Mouse (Mus musculus): ENCODE data around the gene Lnx2. TPM values are rescaled to one million over a fixed set of nuclear protein-coding genes. Genes with fewer than 3 reads are reported as not detected.

Lnx2 gene
- 14.0 and 14.3 TPM in 2 replicates for polyA plus RNA-seq (2016; fragmentation: Nextera tagmentation; extraction: Ambion mirVana)

GRCm38 (mm10) chr5:147076026-147076798 is at the start of gene Lnx2:
Lnx2 (minus strand) TSS chr5:147076586.
- no peaks in the 10 kb centered on the region for H3K27me3 ChIP-seq (replicated peaks)
- WGBS = under 1% methylated on average over 65 of the region's 65 CpGs

GRCm38 (mm10) chr5:147125542-147126185 is 49.3 kb upstream of the Lnx2 start:
- Histone ChIP-seq H3K4me3 (no peak overlapping the region), H3K36me3 (no peaks in the 10 kb centered on the region), H3K27ac (ENCODE audit: poor library complexity, severe bottlenecking) (no peak overlapping the region), H3K9me3 (replicated peaks) (peaks cover 7% of the 10 kb centered on the region), H3K9ac (no peak overlapping the region), H3K27me3 (replicated peaks) (no peaks in the 10 kb centered on the region), H3K4me1 (replicated peaks) (no peaks in the 10 kb centered on the region), H3K4me2 (no peak overlapping the region)
- no peak for ATAC-seq (ENCODE audit: insufficient number of reproducible peaks, low FRiP score)
- 79% methylated on average over 13 of the region's 13 CpGs for WGBS

More at GRCm38 (mm10) chr5:147076026-147076798, at the start of gene Lnx2:
- no peaks in the 10 kb centered on the region for H3K9me3 ChIP-seq (replicated peaks)
- peak within 1 kb of the TSS; percentile 78 for H3K4me2 ChIP-seq
- ATAC-seq (ENCODE audit: insufficient number of reproducible peaks, low FRiP score) = peak; percentile 98
- H3K27ac ChIP-seq (ENCODE audit: poor library complexity, severe bottlenecking) = peak within 1 kb of the TSS; percentile 97
- H3K4me1 ChIP-seq (replicated peaks) = peaks cover 48% of the 10 kb centered on the region
- H3K36me3 ChIP-seq = peaks cover 10% of the 10 kb centered on the region; the same call in 1 of the 2 replicates
- H3K9ac ChIP-seq = peak within 1 kb of the TSS; percentile 89
- H3K4me3 ChIP-seq = peak within 1 kb of the TSS; percentile 97

- Histone ChIP-seq H3K4me3 (no peak overlapping the region), H3K9ac (no peak overlapping the region), H3K36me3 (no peaks in the 10 kb centered on the region), H3K27ac (ENCODE audit: poor library complexity, severe bottlenecking) (no peak overlapping the region), H3K4me1 (replicated peaks) (no peaks in the 10 kb centered on the region), H3K4me2 (no peak overlapping the region), H3K9me3 (replicated peaks) (peaks cover 7% of the 10 kb centered on the region), H3K27me3 (replicated peaks) (no peaks in the 10 kb centered on the region)
- 73% methylated on average over 9 of the region's 9 CpGs for WGBS
- no peak for ATAC-seq (ENCODE audit: insufficient number of reproducible peaks, low FRiP score)
Observed at GRCm38 (mm10) chr5:147124794-147125193, 48.4 kb upstream of the Lnx2 start.

GRCm38 (mm10) chr5:147121146-147121545 is 44.8 kb upstream of the Lnx2 start:
- Histone ChIP-seq H3K27me3 (replicated peaks) (no peaks in the 10 kb centered on the region), H3K9ac (no peak overlapping the region), H3K9me3 (replicated peaks) (peaks cover 5% of the 10 kb centered on the region), H3K4me3 (no peak overlapping the region), H3K27ac (ENCODE audit: poor library complexity, severe bottlenecking) (no peak overlapping the region), H3K36me3 (no peaks in the 10 kb centered on the region), H3K4me2 (no peak overlapping the region), H3K4me1 (replicated peaks) (no peaks in the 10 kb centered on the region)
- WGBS = 89% methylated on average over 4 of the region's 4 CpGs
- no peak for ATAC-seq (ENCODE audit: insufficient number of reproducible peaks, low FRiP score)

- no peak overlapping the region for H3K27ac ChIP-seq (ENCODE audit: poor library complexity, severe bottlenecking)
- 34% methylated on average over 6 of the region's 6 CpGs for WGBS
- H3K9me3 ChIP-seq (replicated peaks) = peaks cover 10% of the 10 kb centered on the region
- no peak for ATAC-seq (ENCODE audit: insufficient number of reproducible peaks, low FRiP score)
- no peak overlapping the region for H3K9ac ChIP-seq
- H3K4me2 ChIP-seq = no peak overlapping the region
- no peak overlapping the region for H3K4me3 ChIP-seq
- H3K4me1 ChIP-seq (replicated peaks) = no peaks in the 10 kb centered on the region
- peaks cover 12% of the 10 kb centered on the region for H3K36me3 ChIP-seq
- H3K27me3 ChIP-seq (replicated peaks) = no peaks in the 10 kb centered on the region
Observed at GRCm38 (mm10) chr5:147117027-147117426, 40.6 kb upstream of the Lnx2 start.

GRCm38 (mm10) chr5:147115631-147116030 is 39.2 kb upstream of the Lnx2 start:
- H3K27me3 ChIP-seq (replicated peaks) = no peaks in the 10 kb centered on the region
- 88% methylated on average over 4 of the region's 4 CpGs for WGBS
- H3K9ac ChIP-seq = no peak overlapping the region
- no peak for ATAC-seq (ENCODE audit: insufficient number of reproducible peaks, low FRiP score)
- H3K36me3 ChIP-seq = peaks cover 20% of the 10 kb centered on the region
- peaks cover 11% of the 10 kb centered on the region for H3K9me3 ChIP-seq (replicated peaks)
- H3K27ac ChIP-seq (ENCODE audit: poor library complexity, severe bottlenecking) = no peak overlapping the region
- no peaks in the 10 kb centered on the region for H3K4me1 ChIP-seq (replicated peaks)
- H3K4me2 ChIP-seq = no peak overlapping the region
- no peak overlapping the region for H3K4me3 ChIP-seq

- Histone ChIP-seq H3K9ac (no peak overlapping the region), H3K27ac (ENCODE audit: poor library complexity, severe bottlenecking) (no peak overlapping the region), H3K4me1 (replicated peaks) (no peaks in the 10 kb centered on the region), H3K36me3 (peaks cover 28% of the 10 kb centered on the region), H3K9me3 (replicated peaks) (peaks cover 11% of the 10 kb centered on the region), H3K4me3 (no peak overlapping the region), H3K27me3 (replicated peaks) (no peaks in the 10 kb centered on the region), H3K4me2 (no peak overlapping the region)
- ATAC-seq (ENCODE audit: insufficient number of reproducible peaks, low FRiP score) = no peak
- WGBS = 82% methylated on average over 7 of the region's 7 CpGs
Observed at GRCm38 (mm10) chr5:147114738-147115137, 38.4 kb upstream of the Lnx2 start.

- Histone ChIP-seq H3K4me1 (replicated peaks) (no peaks in the 10 kb centered on the region), H3K36me3 (peaks cover 68% of the 10 kb centered on the region)
- WGBS = 84% methylated on average over 13 of the region's 13 CpGs
Observed at GRCm38 (mm10) chr5:147108861-147109591, 32.6 kb upstream of the Lnx2 start.

GRCm38 (mm10) chr5:147107276-147107675 is 30.9 kb upstream of the Lnx2 start:
- peaks cover 71% of the 10 kb centered on the region for H3K36me3 ChIP-seq
- no peak overlapping the region for H3K4me3 ChIP-seq
- peaks cover 3% of the 10 kb centered on the region for H3K9me3 ChIP-seq (replicated peaks)
- ATAC-seq (ENCODE audit: insufficient number of reproducible peaks, low FRiP score) = no peak
- H3K27me3 ChIP-seq (replicated peaks) = no peaks in the 10 kb centered on the region
- H3K4me2 ChIP-seq = no peak overlapping the region
- H3K4me1 ChIP-seq (replicated peaks) = no peaks in the 10 kb centered on the region
- no peak overlapping the region for H3K9ac ChIP-seq
- WGBS = 96% methylated on average over 3 of the region's 3 CpGs
- no peak overlapping the region for H3K27ac ChIP-seq (ENCODE audit: poor library complexity, severe bottlenecking)

More at GRCm38 (mm10) chr5:147108861-147109591, 32.6 kb upstream of the Lnx2 start:
- no peak overlapping the region for H3K4me3 ChIP-seq
- no peak for ATAC-seq (ENCODE audit: insufficient number of reproducible peaks, low FRiP score)
- no peak overlapping the region for H3K27ac ChIP-seq (ENCODE audit: poor library complexity, severe bottlenecking)
- H3K9me3 ChIP-seq (replicated peaks) = peaks cover 3% of the 10 kb centered on the region
- H3K9ac ChIP-seq = no peak overlapping the region
- H3K4me2 ChIP-seq = no peak overlapping the region
- H3K27me3 ChIP-seq (replicated peaks) = no peaks in the 10 kb centered on the region

GRCm38 (mm10) chr5:147102295-147102694 is 25.9 kb upstream of the Lnx2 start:
- H3K4me2 ChIP-seq = no peak overlapping the region
- no peak overlapping the region for H3K4me3 ChIP-seq
- H3K27me3 ChIP-seq (replicated peaks) = no peaks in the 10 kb centered on the region
- no peak for ATAC-seq (ENCODE audit: insufficient number of reproducible peaks, low FRiP score)
- H3K27ac ChIP-seq (ENCODE audit: poor library complexity, severe bottlenecking) = no peak overlapping the region
- H3K9me3 ChIP-seq (replicated peaks) = no peaks in the 10 kb centered on the region
- no peak overlapping the region for H3K9ac ChIP-seq
- H3K36me3 ChIP-seq = peaks cover 64% of the 10 kb centered on the region
- WGBS = 89% methylated on average over 6 of the region's 6 CpGs
- H3K4me1 ChIP-seq (replicated peaks) = no peaks in the 10 kb centered on the region

GRCm38 (mm10) chr5:147100180-147100579 is 23.8 kb upstream of the Lnx2 start:
- Histone ChIP-seq H3K27ac (ENCODE audit: poor library complexity, severe bottlenecking) (no peak overlapping the region), H3K9me3 (replicated peaks) (no peaks in the 10 kb centered on the region), H3K4me2 (no peak overlapping the region), H3K4me1 (replicated peaks) (no peaks in the 10 kb centered on the region), H3K27me3 (replicated peaks) (no peaks in the 10 kb centered on the region), H3K9ac (no peak overlapping the region), H3K36me3 (peaks cover 44% of the 10 kb centered on the region), H3K4me3 (no peak overlapping the region)
- ATAC-seq (ENCODE audit: insufficient number of reproducible peaks, low FRiP score) = no peak
- WGBS = 84% methylated on average over 2 of the region's 2 CpGs
